ENCODE assay signal across 10 mouse cellular contexts in the genomic region with DNA sequence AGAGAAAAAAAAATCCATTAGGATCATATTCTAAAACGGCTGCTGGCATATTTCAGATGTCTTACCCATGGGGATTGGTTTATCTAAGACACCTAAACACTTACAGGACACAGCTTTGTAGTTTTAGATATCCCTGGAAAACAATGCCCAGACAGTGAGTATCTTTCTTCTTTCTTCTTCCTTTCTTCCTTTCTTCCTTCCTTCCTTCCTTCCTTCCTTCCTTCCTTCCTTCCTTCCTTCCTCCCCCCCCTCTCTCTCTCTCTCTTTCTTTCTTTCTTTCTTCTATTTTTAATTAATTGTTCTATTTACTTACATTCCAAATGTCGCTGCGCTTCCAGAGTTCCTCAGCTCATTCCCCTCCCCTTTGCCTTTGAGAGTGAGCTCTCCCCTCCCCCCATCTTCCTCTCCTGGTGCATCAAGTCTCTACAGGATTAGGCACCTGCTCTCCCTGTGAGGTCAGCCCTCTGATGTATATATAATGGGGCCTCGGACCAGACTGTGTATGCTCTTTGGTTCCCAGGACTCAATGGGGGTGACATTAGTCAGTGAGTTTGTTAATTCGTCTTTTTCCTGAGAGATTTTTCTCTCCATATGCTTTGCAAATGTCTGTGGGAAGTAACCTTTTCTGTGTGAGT.
DNase-seq lines count a peak whose midpoint lies in the region; ATAC-seq and TF ChIP-seq lines count a peak whose summit lies in the region.
"Had no signal": no experiment of that assay in that cellular context is flagged by ENCODE, and none has a peak within 500 bp of the region (broad histone marks: within the 10 kb centered on the region; RNA-seq: fewer than 3 reads in every experiment).

No protein-coding gene starts in this region.

- peak overlapping the region; percentile 29; the same call in 1 of the 2 replicates for H3K4me2 ChIP-seq in lung, embryonic 14.5 days
- peak overlapping the region; percentile 38 for H3K4me2 ChIP-seq in embryonic facial prominence, embryonic 14.5 days (ENCODE audit: low read depth, low read length)
- peak overlapping the region; percentile 35 for H3K4me2 ChIP-seq in hindbrain, postnatal 0 days (ENCODE audit: low read depth, low read length)

- peak; percentile 3 for DNase-seq in lung, embryonic 14.5 days
- no peak for DNase-seq in lung, postnatal 25 days (ENCODE audit: low spot score)
- DNase-seq in embryonic facial prominence, embryonic 14.5 days (ENCODE audit: low spot score) = peak; percentile 54
- DNase-seq in hindbrain, postnatal 0 days (ENCODE audit: low spot score) = peak; percentile 18
- DNase-seq in retina, postnatal 1 day = peak; percentile 53
- no peak for DNase-seq in left cerebral cortex, adult 2 months (ENCODE audit: extremely low spot score in 1 of 2, low spot score in 2 of 2)
- no peak for DNase-seq in right cerebral cortex, adult 2 months (ENCODE audit: low spot score in 2 of 2)
- DNase-seq: cerebellum, postnatal 36 days; gastrocnemius, postnatal 36 days had no signal

- ATAC-seq in lung, embryonic 14.5 days (ENCODE audit: insufficient read depth) = peak; percentile 28; the same call in 1 of the 2 replicates
- ATAC-seq in embryonic facial prominence, embryonic 14.5 days (ENCODE audit: low read depth) = peak; percentile 78; the same call in 1 of the 2 replicates
- ATAC-seq in hindbrain, postnatal 0 days = peak; percentile 71

- H3K4me1 ChIP-seq in lung, embryonic 14.5 days (ENCODE audit: insufficient read depth) = no peaks in the 10 kb centered on the region
- H3K4me1 ChIP-seq in embryonic facial prominence, embryonic 14.5 days (ENCODE audit: control insufficient read depth, insufficient read depth, low read length) = no peaks in the 10 kb centered on the region
- H3K4me1 ChIP-seq in hindbrain, postnatal 0 days (ENCODE audit: insufficient read depth, low read length) = no peaks in the 10 kb centered on the region

- H3K27ac ChIP-seq in lung, embryonic 14.5 days (ENCODE audit: low read depth) = no peak overlapping the region
- H3K27ac ChIP-seq in embryonic facial prominence, embryonic 14.5 days (replicated peaks; ENCODE audit: low read depth, low read length) = no peak overlapping the region
- no peak overlapping the region for H3K27ac ChIP-seq in hindbrain, postnatal 0 days
- H3K27ac ChIP-seq in left cerebral cortex, adult 2 months = no peak overlapping the region
- H3K27ac ChIP-seq: liver, embryonic 14.5 days had no signal

- H3K36me3 ChIP-seq in lung, embryonic 14.5 days (ENCODE audit: insufficient read depth) = no peaks in the 10 kb centered on the region
- 0 out of 2 replicates have a peak, but pooled peaks cover 5% of the 10 kb centered on the region for H3K36me3 ChIP-seq in embryonic facial prominence, embryonic 14.5 days (ENCODE audit: control insufficient read depth, insufficient read depth, low read length)
- H3K36me3 ChIP-seq in hindbrain, postnatal 0 days (ENCODE audit: insufficient read depth, low read length) = no peaks in the 10 kb centered on the region

- H3K9me3 ChIP-seq in lung, embryonic 14.5 days (ENCODE audit: low read depth, low read length) = peaks cover 7% of the 10 kb centered on the region; the same call in 1 of the 2 replicates
- peaks cover 6% of the 10 kb centered on the region; the same call in 1 of the 2 replicates for H3K9me3 ChIP-seq in embryonic facial prominence, embryonic 14.5 days (ENCODE audit: control insufficient read depth, low read length)
- peaks cover 3% of the 10 kb centered on the region; the same call in 1 of the 2 replicates for H3K9me3 ChIP-seq in hindbrain, postnatal 0 days (ENCODE audit: low read length)

- no peak overlapping the region for H3K4me3 ChIP-seq in lung, embryonic 14.5 days (ENCODE audit: low read depth, low read length)
- H3K4me3 ChIP-seq in embryonic facial prominence, embryonic 14.5 days (ENCODE audit: low read depth, low read length) = no peak overlapping the region
- H3K4me3 ChIP-seq in hindbrain, postnatal 0 days (ENCODE audit: low read length) = no peak overlapping the region
- H3K4me3 ChIP-seq in left cerebral cortex, adult 2 months = no peak overlapping the region

- no peaks in the 10 kb centered on the region for H3K27me3 ChIP-seq in lung, embryonic 14.5 days (ENCODE audit: insufficient read depth, low read length)
- no peaks in the 10 kb centered on the region for H3K27me3 ChIP-seq in embryonic facial prominence, embryonic 14.5 days (replicated peaks; ENCODE audit: control insufficient read depth, insufficient read depth, low read length)
- no peaks in the 10 kb centered on the region for H3K27me3 ChIP-seq in hindbrain, postnatal 0 days (ENCODE audit: insufficient read depth, low read length)

- H3K9ac ChIP-seq in lung, embryonic 14.5 days = no peak overlapping the region
- no peak overlapping the region for H3K9ac ChIP-seq in embryonic facial prominence, embryonic 14.5 days (ENCODE audit: low read depth, low read length)
- H3K9ac ChIP-seq in hindbrain, postnatal 0 days (replicated peaks; ENCODE audit: low read length) = no peak overlapping the region
- H3K9ac ChIP-seq: liver, embryonic 14.5 days had no signal

- intact Hi-C loops in left cerebral cortex, adult 2 months (cut with DNase I) = loop anchor here (5.0 kb wide), 3 partner anchors 467 to 862 kb away; no protein-coding TSS in a partner anchor

- WGBS in lung, embryonic 14.5 days = 8% methylated on average over 5 of the region's 5 CpGs
- 7% methylated on average over 5 of the region's 5 CpGs for WGBS in embryonic facial prominence, embryonic 14.5 days
- 16% methylated on average over 5 of the region's 5 CpGs for WGBS in hindbrain, postnatal 0 days

- no peak for TF ChIP-seq CTCF in lung, embryonic 14.5 days (IDR thresholded peaks at IDR 0.05; ENCODE audit: low read depth)
- TF ChIP-seq CTCF in hindbrain, postnatal 0 days (IDR thresholded peaks at IDR 0.05; ENCODE audit: low read depth) = no peak
- no peak for TF ChIP-seq CTCF in left cerebral cortex, adult 2 months (IDR thresholded peaks at IDR 0.05)

Comparison
In these comparisons a context has a peak if more than half of its experiments do, and no peak if none do; other contexts are left out.
1. DNase-seq: peak in lung, embryonic 14.5 days (single experiment), embryonic facial prominence, embryonic 14.5 days (single experiment), hindbrain, postnatal 0 days (single experiment) and retina, postnatal 1 day (single experiment); none in lung, postnatal 25 days (single experiment), left cerebral cortex, adult 2 months (0 of 2) and right cerebral cortex, adult 2 months (0 of 2).
2. ATAC-seq: peak in every context shown above with its lines; median percentile 78 in embryonic facial prominence, embryonic 14.5 days; 71 in hindbrain, postnatal 0 days; 28 in lung, embryonic 14.5 days.
3. Peak in every context shown above with its lines, with median percentiles within 50 percentile points of each other: H3K4me2 ChIP-seq.